Mouse (Mus musculus) G1E (cell line): ENCODE results near the gene Fam185a.

Source experiments
- CTCF ChIP-seq: IDR thresholded peaks from 2 replicates; pipeline ENCODE4 v1.5.1; 2012; ENCODE audit warnings: low read depth, low read length, inconsistent platforms, mixed read lengths
- GATA1 ChIP-seq: IDR thresholded peaks from 2 replicates; pipeline ENCODE4 v1.6.1; 2012; ENCODE audit warnings: borderline replicate concordance, low read length, inconsistent platforms, mixed read lengths
- GATA2 ChIP-seq: IDR thresholded peaks from 2 replicates; pipeline ENCODE4 v1.6.1; 2012; ENCODE audit warnings: low read depth, low read length, inconsistent platforms, borderline replicate concordance
- POLR2AphosphoS5 ChIP-seq: IDR thresholded peaks from 2 replicates; pipeline ENCODE4 v1.6.1; 2012; ENCODE audit warnings: low read depth, low read length, inconsistent platforms; ENCODE audit not compliant: insufficient replicate concordance
- TAL1 ChIP-seq: conservative IDR thresholded peaks from 2 replicates; pipeline ENCODE4 v1.6.1; 2012; ENCODE audit warnings: low read depth, low read length, inconsistent platforms, mixed read lengths

DNA sequence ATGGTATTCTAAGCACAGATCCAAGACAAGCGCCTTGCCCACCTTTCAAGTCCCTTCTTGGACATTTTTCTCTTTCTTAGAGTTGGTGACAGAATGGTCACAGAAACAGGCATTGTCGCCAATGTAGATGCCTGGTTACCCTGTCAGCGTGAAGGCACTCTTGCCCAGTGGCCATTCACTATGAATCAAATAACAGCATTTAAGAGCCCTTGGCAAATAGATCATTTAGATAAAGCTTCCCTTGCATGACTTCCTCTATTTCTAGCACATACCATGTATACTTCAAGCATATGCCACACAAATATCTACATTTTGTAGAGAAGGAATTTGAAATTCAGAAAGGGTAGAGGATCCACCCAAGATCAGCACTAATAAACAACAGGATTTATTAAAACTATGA lies 11.4 kb upstream of the Fam185a start:
- TF ChIP-seq CTCF (no peak), TAL1 (no peak), GATA1 (no peak), POLR2AphosphoS5 (no peak), GATA2 (no peak)
